Mouse (Mus musculus): ENCODE measurements at regions not wholly inside any gene's neighbourhood (a gene's known extent, or its start where the extent isn't known, plus 50 kb on each side); places are given as distances from the start of the nearest gene placed in this dataset.

DNA sequence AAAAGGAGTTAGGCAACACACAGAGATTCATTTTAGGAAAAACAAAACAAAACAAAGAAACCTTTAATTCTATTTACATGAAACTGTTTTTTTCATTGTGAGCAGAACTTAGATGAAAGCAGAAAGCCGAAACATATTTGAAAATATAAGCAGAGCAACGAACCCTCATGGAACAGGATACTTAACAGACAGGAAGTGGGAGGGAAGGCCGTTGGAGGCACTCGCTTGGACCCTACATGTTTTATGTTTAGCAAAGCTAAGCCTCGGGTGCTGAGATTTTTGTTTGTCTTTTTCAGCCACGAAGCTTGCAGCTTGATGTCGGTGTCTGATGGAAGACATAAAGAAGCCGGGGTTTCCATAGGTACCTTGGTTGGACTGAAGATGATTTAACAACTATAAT, 108.5 kb upstream of the Rxfp2 start:
- no peak overlapping the region for H3K4me3 ChIP-seq

DNA sequence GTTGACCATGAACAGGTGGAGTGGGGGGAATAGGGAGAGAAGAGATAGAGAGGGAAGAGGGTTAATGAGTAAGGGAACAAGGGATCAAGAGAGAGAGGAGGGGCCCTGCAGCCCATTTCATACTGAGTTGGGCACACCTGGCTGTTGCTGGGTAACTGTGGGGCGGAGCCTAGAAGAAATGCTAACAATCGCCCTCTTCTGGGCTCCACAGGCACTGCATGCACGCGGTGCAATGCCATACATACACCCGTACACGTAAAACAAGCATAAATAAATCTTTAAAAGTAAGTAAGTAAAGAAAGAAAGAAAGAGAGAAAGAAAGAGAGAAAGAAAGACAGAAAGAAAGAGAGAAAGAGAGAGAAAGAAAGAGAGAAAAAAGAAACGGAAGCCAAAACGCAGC, 106.5 kb upstream of the Rxfp2 start:
- Histone ChIP-seq H3K36me3 (no peaks in the 10 kb centered on the region), H3K9ac (no peak overlapping the region), H3K27me3 (no peaks in the 10 kb centered on the region), H3K27ac (no peak overlapping the region), H3K4me1 (peaks cover 18% of the 10 kb centered on the region), H3K4me2 (replicated peaks) (no peak overlapping the region), H3K9me3 (no peaks in the 10 kb centered on the region), H3K4me3 (no peak overlapping the region)
- ATAC-seq (ENCODE audit: low FRiP score, low read depth) = no peak
- 89% methylated on average over 8 of the region's 8 CpGs for WGBS

More for the DNA sequence above, 108.5 kb upstream of the Rxfp2 start:
- Histone ChIP-seq H3K4me2 (replicated peaks) (no peak overlapping the region), H3K27me3 (no peaks in the 10 kb centered on the region), H3K4me1 (peaks cover 18% of the 10 kb centered on the region), H3K9me3 (no peaks in the 10 kb centered on the region), H3K27ac (no peak overlapping the region), H3K36me3 (no peaks in the 10 kb centered on the region), H3K9ac (no peak overlapping the region)
- no peak for ATAC-seq (ENCODE audit: low FRiP score, low read depth)
- WGBS = 41% methylated on average over 8 of the region's 8 CpGs

DNA sequence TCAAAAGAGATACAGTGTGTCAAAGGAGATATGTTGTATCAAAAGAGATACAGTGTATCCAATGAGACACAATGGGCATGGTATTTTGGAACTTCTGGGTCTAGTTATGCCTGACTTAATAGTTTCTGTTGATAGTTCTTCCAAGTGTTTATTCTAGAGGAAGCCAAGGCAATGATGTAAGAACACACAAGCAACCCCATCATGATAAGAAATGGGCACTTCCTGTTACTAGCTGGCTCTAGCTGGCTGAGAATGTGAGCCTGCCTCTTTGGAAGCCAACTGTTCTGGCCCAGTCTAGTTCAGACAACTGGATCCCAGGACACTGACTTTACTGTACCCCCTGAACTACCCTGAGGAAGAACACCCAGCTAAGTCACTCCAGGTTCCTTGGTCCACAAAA, 102.7 kb upstream of the Rxfp2 start:
- Histone ChIP-seq H3K4me1 (no peaks in the 10 kb centered on the region), H3K27me3 (no peaks in the 10 kb centered on the region)

DNA sequence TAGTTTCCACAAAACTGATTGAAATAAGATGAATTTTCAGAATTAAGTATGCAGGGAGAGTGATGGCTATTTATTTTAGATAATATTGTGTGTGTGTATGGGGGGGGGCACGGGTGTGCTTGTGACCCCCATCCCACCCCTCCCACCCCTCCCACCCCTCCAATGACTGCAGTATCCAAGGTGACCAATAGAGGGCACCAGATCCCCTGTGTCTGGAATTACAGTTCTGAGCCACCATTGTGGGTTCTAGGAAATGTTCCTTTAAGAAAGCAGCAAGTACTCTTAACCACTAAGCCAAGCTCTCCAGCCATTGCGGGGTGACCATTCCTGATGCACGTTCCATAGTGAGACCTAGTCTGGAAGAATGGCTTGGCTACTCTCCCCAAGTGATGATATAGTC, 101.1 kb upstream of the Rxfp2 start:
- WGBS = 29% methylated on average over 3 of the region's 3 CpGs
- ATAC-seq (ENCODE audit: low FRiP score, low read depth) = no peak

More for the DNA sequence above, 102.7 kb upstream of the Rxfp2 start:
- no peak overlapping the region for H3K4me2 ChIP-seq (replicated peaks)
- no peaks in the 10 kb centered on the region for H3K36me3 ChIP-seq
- H3K4me3 ChIP-seq = no peak overlapping the region
- H3K9me3 ChIP-seq = no peaks in the 10 kb centered on the region
- no peak overlapping the region for H3K9ac ChIP-seq
- no peak overlapping the region for H3K27ac ChIP-seq
- ATAC-seq (ENCODE audit: low FRiP score, low read depth) = no peak

DNA sequence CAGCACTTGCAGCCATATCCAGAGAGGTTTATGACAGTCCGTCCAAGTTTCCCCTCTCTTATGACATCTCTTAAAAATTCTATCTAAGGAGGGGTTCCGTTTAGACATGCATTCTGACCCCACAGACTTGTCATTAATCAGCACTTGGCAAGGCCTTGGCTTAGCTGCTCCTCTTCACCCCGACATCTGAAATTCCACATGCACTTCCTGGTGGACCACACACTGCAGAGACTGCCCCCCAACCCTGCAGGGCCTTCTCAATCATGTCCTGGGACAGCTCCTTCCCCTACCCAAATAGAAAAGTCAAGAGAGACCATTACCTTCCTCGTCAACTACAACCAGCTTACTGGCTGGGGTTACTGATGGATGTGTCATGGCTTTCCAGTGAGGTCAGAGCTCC, 99.4 kb upstream of the Rxfp2 start:
- no peak overlapping the region for H3K4me3 ChIP-seq
- no peaks in the 10 kb centered on the region for H3K36me3 ChIP-seq
- no peak overlapping the region for H3K4me2 ChIP-seq (replicated peaks)
- no peaks in the 10 kb centered on the region for H3K9me3 ChIP-seq
- no peak overlapping the region for H3K27ac ChIP-seq
- ATAC-seq (ENCODE audit: low FRiP score, low read depth) = no peak
- peaks cover 4% of the 10 kb centered on the region; the same call in 1 of the 2 replicates for H3K4me1 ChIP-seq
- 52% methylated on average over 4 of the region's 4 CpGs for WGBS
- no peaks in the 10 kb centered on the region for H3K27me3 ChIP-seq
- no peak overlapping the region for H3K9ac ChIP-seq

More for the DNA sequence above, 101.1 kb upstream of the Rxfp2 start:
- H3K9ac ChIP-seq = no peak overlapping the region
- H3K4me3 ChIP-seq = no peak overlapping the region
- H3K4me1 ChIP-seq = no peaks in the 10 kb centered on the region
- H3K36me3 ChIP-seq = no peaks in the 10 kb centered on the region
- H3K9me3 ChIP-seq = no peaks in the 10 kb centered on the region
- H3K27ac ChIP-seq = no peak overlapping the region
- no peaks in the 10 kb centered on the region for H3K27me3 ChIP-seq
- H3K4me2 ChIP-seq (replicated peaks) = no peak overlapping the region

DNA sequence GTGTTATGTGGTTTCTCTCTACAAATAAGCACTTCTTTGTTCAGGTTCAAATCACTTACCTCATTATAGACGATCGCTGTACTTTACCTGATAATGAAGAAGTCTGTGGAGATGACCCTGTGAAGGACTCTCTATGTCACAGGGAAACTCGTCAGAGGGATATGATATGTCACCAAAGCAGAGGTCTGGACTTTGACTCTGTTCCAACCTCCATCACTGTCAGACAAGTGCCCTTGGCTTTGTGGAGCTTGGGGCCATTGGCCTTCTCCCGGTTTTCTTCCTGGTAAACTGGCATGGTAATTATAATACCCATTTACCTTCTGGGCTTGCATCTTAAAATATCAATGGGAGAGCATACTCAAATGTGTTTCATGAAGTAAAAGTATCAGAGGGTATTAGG, 98.1 kb upstream of the Rxfp2 start:
- Histone ChIP-seq H3K36me3 (no peaks in the 10 kb centered on the region), H3K4me3 (no peak overlapping the region), H3K4me2 (replicated peaks) (no peak overlapping the region), H3K9ac (no peak overlapping the region), H3K4me1 (peaks cover 4% of the 10 kb centered on the region; the same call in 1 of the 2 replicates), H3K9me3 (no peaks in the 10 kb centered on the region), H3K27ac (no peak overlapping the region), H3K27me3 (no peaks in the 10 kb centered on the region)
- ATAC-seq (ENCODE audit: low FRiP score, low read depth) = no peak
- 90% methylated on average over 4 of the region's 4 CpGs for WGBS

DNA sequence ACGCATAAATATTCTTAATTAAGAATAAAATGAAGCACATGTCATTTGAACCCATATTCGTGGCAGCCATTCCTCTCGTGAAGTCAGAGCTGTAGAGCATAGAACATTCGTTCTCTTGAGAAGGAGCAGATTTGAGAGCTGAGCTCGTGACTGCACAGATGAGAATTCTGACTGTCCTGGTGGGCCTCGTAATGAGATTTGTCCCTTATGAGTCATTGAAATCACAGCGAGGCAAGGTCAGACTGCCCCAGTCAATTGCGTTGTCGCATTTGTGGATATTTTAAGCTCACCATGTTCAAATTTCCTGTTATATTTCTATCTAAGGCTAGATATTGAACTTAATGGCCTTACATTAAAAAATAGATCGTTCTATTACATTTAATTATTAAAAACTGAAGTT, 94.0 kb upstream of the Rxfp2 start:
- Histone ChIP-seq H3K9ac (no peak overlapping the region), H3K9me3 (no peaks in the 10 kb centered on the region), H3K4me2 (replicated peaks) (no peak overlapping the region), H3K4me1 (peaks cover 4% of the 10 kb centered on the region; the same call in 1 of the 2 replicates), H3K36me3 (no peaks in the 10 kb centered on the region), H3K27ac (no peak overlapping the region), H3K4me3 (no peak overlapping the region), H3K27me3 (no peaks in the 10 kb centered on the region)
- no peak for ATAC-seq (ENCODE audit: low FRiP score, low read depth)
- WGBS = 87% methylated on average over 10 of the region's 10 CpGs

DNA sequence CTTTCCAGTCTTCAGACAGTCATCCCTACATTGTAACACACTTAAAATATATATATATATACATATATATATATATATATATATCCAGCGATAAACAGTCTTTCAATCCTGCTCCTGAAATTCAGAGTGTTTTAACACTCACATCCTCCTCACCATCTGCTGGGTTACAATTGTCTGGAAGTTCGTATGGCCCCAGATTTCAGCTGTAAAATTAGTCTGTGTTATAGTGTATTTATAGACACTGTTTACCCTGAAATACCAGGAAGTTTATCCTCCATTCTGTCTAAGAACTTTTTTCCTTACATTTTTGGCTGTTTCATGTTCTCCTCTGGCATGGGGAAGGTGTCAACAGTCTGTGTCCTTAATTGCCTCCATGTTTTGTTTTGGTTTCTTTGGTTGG, 91.7 kb upstream of the Rxfp2 start:
- 72% methylated on average over 2 of the region's 2 CpGs for WGBS
- no peak overlapping the region for H3K4me3 ChIP-seq
- no peak for ATAC-seq (ENCODE audit: low FRiP score, low read depth)
- H3K4me1 ChIP-seq = peaks cover 4% of the 10 kb centered on the region; the same call in 1 of the 2 replicates
- no peak overlapping the region for H3K9ac ChIP-seq
- H3K27me3 ChIP-seq = no peaks in the 10 kb centered on the region
- no peak overlapping the region for H3K27ac ChIP-seq
- H3K4me2 ChIP-seq (replicated peaks) = no peak overlapping the region
- no peaks in the 10 kb centered on the region for H3K36me3 ChIP-seq
- no peaks in the 10 kb centered on the region for H3K9me3 ChIP-seq

DNA sequence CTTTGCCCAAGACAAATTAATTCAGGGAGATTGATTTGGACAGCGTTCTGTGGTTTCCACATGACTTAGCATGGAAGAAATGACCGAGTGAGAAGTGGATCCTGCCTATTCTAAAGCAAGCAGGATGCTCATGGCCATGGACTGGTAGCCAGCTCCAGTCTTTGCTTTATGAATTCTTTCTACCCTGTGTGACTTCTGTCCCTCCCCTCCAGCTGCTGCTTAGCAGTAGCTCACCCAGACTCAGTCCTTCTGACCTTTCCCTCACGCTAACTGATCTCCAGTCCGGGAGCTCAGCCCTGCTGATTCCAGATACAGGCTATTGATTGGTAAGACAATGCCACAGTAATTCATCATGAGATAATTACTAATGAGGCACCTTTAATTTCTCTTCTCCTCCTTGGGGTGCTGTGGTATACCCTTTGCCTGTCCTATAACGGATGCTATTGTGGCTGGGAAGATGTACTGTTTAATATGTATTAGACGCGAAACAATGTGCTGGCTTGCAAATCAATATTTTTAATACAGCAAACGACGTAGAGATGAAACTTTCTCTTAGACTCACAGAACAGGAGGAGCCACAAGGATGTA, 86.8 kb upstream of the Rxfp2 start:
- Histone ChIP-seq H3K4me1 (peaks cover 5% of the 10 kb centered on the region; the same call in 1 of the 2 replicates), H3K4me3 (no peak overlapping the region), H3K36me3 (no peaks in the 10 kb centered on the region), H3K9me3 (no peaks in the 10 kb centered on the region), H3K27ac (no peak overlapping the region), H3K9ac (no peak overlapping the region), H3K4me2 (replicated peaks) (no peak overlapping the region), H3K27me3 (no peaks in the 10 kb centered on the region)
- WGBS = 80% methylated on average over 9 of the region's 9 CpGs
- no peak for ATAC-seq (ENCODE audit: low FRiP score, low read depth)

DNA sequence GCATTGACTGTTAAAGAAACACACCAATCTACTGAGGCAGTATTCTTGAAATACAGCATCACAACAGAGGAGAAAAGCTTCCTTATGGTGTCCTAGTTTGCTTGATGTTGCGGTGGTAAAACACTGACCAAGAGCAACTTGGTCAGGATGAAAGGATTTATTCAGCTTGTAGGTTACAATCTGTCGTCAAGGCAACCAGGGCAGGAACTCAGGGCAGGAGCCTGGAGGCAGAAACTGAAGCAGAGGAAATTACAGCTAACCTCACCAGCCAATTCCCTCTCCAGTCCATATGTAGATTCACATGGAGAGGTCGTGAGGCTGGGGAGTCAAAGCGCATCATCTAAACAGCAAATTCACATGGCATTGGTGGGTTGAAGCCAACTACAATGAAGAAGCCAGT, 86.3 kb upstream of the Rxfp2 start:
- whole genome bisulfite sequencing = 47% methylated on average over 4 of the region's 4 CpGs
- H3K36me3 ChIP-seq = no peaks in the 10 kb centered on the region
- no peaks in the 10 kb centered on the region for H3K9me3 ChIP-seq
- H3K4me2 ChIP-seq (replicated peaks) = no peak overlapping the region
- H3K27ac ChIP-seq = no peak overlapping the region
- H3K9ac ChIP-seq = no peak overlapping the region
- no peak overlapping the region for H3K4me3 ChIP-seq
- ATAC-seq (ENCODE audit: low FRiP score, low read depth) = no peak
- H3K4me1 ChIP-seq = peaks cover 5% of the 10 kb centered on the region; the same call in 1 of the 2 replicates
- H3K27me3 ChIP-seq = no peaks in the 10 kb centered on the region

DNA sequence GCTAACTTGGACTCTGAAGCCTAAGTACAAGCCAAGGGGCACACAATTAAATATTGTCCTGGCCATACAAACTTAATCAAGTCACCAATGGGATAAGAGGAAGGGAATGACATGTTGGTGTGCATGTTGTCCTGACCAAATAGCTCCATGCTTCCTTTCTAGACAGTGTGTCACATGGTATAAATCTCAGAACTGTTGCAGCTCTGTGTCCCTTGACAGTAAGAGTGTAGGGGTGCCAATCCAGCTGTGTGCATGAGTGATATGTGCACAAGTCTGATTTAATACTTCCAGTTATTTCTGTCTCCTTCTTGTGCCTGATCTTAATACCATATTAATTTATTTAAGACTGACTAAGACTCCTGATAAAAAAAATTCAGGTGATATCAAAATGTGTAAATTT, 72.8 kb upstream of the Rxfp2 start:
- H3K27ac ChIP-seq = no peak overlapping the region
- no peaks in the 10 kb centered on the region for H3K36me3 ChIP-seq
- H3K4me3 ChIP-seq = no peak overlapping the region
- no peaks in the 10 kb centered on the region for H3K27me3 ChIP-seq
- H3K9ac ChIP-seq = no peak overlapping the region
- no peak for ATAC-seq (ENCODE audit: low FRiP score, low read depth)
- H3K4me2 ChIP-seq (replicated peaks) = no peak overlapping the region
- H3K4me1 ChIP-seq = no peaks in the 10 kb centered on the region
- H3K9me3 ChIP-seq = no peaks in the 10 kb centered on the region

DNA sequence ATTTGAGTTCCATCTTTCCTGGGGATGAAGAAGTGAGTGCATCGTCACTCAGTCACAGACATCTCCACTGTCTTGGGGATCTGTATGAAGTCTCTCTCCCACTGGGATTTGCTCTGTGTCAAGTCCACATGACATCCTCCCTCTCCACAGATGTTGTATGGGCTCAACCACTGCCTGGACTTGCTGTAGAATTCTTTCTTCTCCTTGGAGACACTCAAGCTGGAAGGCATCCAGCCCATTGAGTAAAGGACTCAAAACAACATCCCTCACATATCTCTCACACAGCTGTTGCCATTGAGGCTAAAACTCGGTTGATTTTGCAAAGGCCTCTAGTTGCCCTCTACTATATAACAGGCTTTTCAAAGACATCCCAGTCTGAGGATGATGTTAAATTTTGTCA, 71.0 kb upstream of the Rxfp2 start:
- no peak overlapping the region for H3K27ac ChIP-seq
- no peaks in the 10 kb centered on the region for H3K36me3 ChIP-seq
- ATAC-seq (ENCODE audit: low FRiP score, low read depth) = no peak
- no peaks in the 10 kb centered on the region for H3K27me3 ChIP-seq
- no peak overlapping the region for H3K4me2 ChIP-seq (replicated peaks)
- no peak overlapping the region for H3K4me3 ChIP-seq
- no peaks in the 10 kb centered on the region for H3K4me1 ChIP-seq
- 76% methylated on average over 2 of the region's 2 CpGs for WGBS
- no peak overlapping the region for H3K9ac ChIP-seq
- H3K9me3 ChIP-seq = no peaks in the 10 kb centered on the region

DNA sequence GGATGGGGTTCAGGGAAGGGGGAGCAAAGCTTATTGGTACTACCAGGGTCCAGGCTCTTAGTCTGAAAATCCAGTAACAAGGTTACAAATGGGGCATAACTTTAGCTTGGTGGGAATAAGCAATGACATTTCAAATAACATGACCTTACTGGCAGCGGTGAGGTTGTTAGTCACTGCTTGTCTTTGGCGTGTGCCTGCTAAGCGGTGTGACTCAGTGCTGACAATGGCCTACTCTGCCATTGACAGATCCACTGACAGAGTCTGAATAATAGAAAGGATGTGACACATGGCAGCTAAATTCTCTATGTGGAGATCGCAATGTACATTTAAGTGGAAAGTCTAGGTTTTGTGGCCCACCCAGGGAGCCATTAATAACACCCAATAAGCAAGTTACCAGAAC, 61.5 kb upstream of the Rxfp2 start:
- H3K9ac ChIP-seq = no peak overlapping the region
- H3K4me3 ChIP-seq = no peak overlapping the region
- H3K27ac ChIP-seq = no peak overlapping the region
- peaks cover 7% of the 10 kb centered on the region; the same call in 1 of the 2 replicates for H3K9me3 ChIP-seq
- no peaks in the 10 kb centered on the region for H3K36me3 ChIP-seq
- no peak for ATAC-seq (ENCODE audit: low FRiP score, low read depth)
- no peak overlapping the region for H3K4me2 ChIP-seq (replicated peaks)
- no peaks in the 10 kb centered on the region for H3K27me3 ChIP-seq
- WGBS = 87% methylated on average over 4 of the region's 4 CpGs
- H3K4me1 ChIP-seq = peaks cover 14% of the 10 kb centered on the region
